Mouse (Mus musculus): ENCODE data around the gene Ankrd9.

DNA sequence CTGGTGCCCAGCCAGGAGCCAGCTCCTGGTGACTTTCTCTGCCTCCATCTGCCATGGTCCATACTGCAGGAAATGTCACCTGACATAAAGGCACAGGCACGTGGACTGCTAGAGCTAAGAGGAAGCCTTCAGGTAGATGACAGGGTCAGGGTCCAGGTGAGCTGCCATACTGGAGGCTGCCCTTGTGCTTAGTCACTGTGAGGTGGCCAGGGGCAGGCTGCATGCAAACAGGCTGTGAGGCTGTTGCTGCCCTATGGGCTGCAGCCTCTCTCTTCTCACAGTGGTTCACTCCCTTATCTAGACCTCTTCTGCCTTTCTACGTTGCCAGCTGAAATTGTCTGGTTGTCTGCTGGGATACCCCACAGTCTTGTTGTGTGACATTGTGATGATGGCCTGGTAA is 11.7 kb downstream of the Ankrd9 start:
- TF ChIP-seq TCF3 (IDR thresholded peaks at IDR 0.05; ENCODE audit: insufficient read length, low read depth) (no peak), POLR2A (IDR thresholded peaks at IDR 0.05; ENCODE audit: insufficient read length, low read depth) (no peak), POLR2AphosphoS2 (IDR thresholded peaks at IDR 0.05; ENCODE audit: insufficient read length, low read depth) (no peak), MAX (IDR thresholded peaks at IDR 0.05; ENCODE audit: low read depth) (no peak), USF1 (IDR thresholded peaks at IDR 0.05; ENCODE audit: low read depth) (no peak), E2F4 (IDR thresholded peaks at IDR 0.05; ENCODE audit: insufficient read depth) (no peak), MYOG (IDR thresholded peaks at IDR 0.05; ENCODE audit: control insufficient read depth in 1 of 3, insufficient read depth in 1 of 3, insufficient read length in 2 of 3, low read depth in 2 of 3) (no peak)
